Mouse (Mus musculus): ENCODE data around the gene Snrpa. TPM values are rescaled to one million over a fixed set of nuclear protein-coding genes. Genes with fewer than 3 reads are reported as not detected.

Snrpa gene
- polyA plus RNA-seq, 1 experiment from 2014 or later = 82.7 TPM

DNA sequence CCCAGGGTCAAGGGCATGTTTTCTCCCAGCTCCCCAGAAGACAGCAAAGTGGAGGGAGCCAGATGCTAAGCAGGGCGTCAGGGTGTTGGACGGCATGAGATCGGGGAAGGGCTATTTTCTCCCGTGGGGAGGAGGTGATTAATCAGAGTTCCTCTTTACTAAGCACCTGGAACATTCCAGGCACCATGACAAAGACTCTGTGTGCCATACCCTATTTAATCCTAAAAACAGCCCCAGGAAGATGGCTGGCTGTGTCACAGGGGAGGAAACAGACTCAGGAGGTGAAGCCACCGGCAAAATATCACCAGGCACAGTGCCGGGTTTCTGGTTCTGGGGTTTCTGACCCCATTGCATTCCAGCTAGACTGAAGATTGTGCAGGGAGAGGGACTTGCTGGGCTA is 25.9 kb upstream of the Snrpa start:
- Histone ChIP-seq H3K9ac (ENCODE audit: low read length) (no peak overlapping the region), H3K27ac (replicated peaks) (peak overlapping the region; percentile 41), H3K4me2 (replicated peaks; ENCODE audit: low read depth) (no peak overlapping the region), H3K4me3 (ENCODE audit: low read depth, low read length) (no peak overlapping the region), H3K4me1 (replicated peaks; ENCODE audit: control insufficient read depth, insufficient read depth) (no peaks in the 10 kb centered on the region; the same call in 1 of the 2 replicates), H3K9me3 (ENCODE audit: control insufficient read depth, low read length) (no peaks in the 10 kb centered on the region), H3K27me3 (ENCODE audit: control insufficient read depth, insufficient read depth, low read length) (no peaks in the 10 kb centered on the region), H3K36me3 (ENCODE audit: control insufficient read depth, insufficient read depth, low read length) (peaks cover 12% of the 10 kb centered on the region)
- no peak for TF ChIP-seq CTCF (IDR thresholded peaks at IDR 0.05; ENCODE audit: low read depth)
- no peak for TF ChIP-seq EP300 (optimal IDR thresholded peaks at IDR 0.05)
- 48% methylated on average over 6 of the region's 6 CpGs for WGBS
- no peak for ATAC-seq (ENCODE audit: low FRiP score, low TSS enrichment)
- no peak for DNase-seq (ENCODE audit: low spot score)

DNA sequence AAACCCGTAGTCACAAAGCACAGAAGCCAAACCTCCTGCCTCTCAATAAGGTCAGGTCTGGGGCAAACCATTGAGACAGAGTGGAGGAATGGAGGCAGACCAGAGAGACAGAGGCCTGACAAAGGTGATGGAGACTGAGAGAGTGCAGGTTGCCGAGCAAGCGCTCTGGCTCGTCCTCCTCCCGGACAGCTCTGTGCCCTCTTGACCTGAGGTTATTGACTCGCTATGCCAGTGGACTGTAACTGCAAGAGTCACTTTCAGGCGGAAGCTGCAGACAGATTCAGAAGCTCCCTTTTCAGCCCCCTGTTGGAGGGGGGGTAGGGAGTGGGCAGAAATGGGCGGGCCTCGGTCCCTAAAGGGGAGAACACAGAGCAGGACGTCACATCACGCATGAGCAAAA is 23.9 kb upstream of the Snrpa start:
- H3K27me3 ChIP-seq (ENCODE audit: control insufficient read depth, insufficient read depth, low read length) = no peaks in the 10 kb centered on the region
- no peak overlapping the region for H3K4me2 ChIP-seq (replicated peaks; ENCODE audit: low read depth)
- 75% methylated on average over 11 of the region's 11 CpGs for whole genome bisulfite sequencing
- no peak overlapping the region for H3K4me3 ChIP-seq (ENCODE audit: low read depth, low read length)
- no peaks in the 10 kb centered on the region for H3K4me1 ChIP-seq (replicated peaks; ENCODE audit: control insufficient read depth, insufficient read depth)
- H3K9me3 ChIP-seq (ENCODE audit: control insufficient read depth, low read length) = no peaks in the 10 kb centered on the region
- ATAC-seq (ENCODE audit: low FRiP score, low TSS enrichment) = no peak
- peaks cover 12% of the 10 kb centered on the region for H3K36me3 ChIP-seq (ENCODE audit: control insufficient read depth, insufficient read depth, low read length)
- TF ChIP-seq CTCF (IDR thresholded peaks at IDR 0.05; ENCODE audit: low read depth) (no peak), EP300 (optimal IDR thresholded peaks at IDR 0.05) (no peak)
- DNase-seq (ENCODE audit: low spot score) = no peak
- no peak overlapping the region for H3K9ac ChIP-seq (ENCODE audit: low read length)
- no peak overlapping the region for H3K27ac ChIP-seq (replicated peaks)

GRCm38 (mm10) chr7:27218586-27218985 is 22.5 kb upstream of the Snrpa start:
- 81% methylated on average over 7 of the region's 7 CpGs for WGBS
- no peaks in the 10 kb centered on the region for H3K4me1 ChIP-seq (replicated peaks; ENCODE audit: control insufficient read depth, insufficient read depth)
- H3K4me3 ChIP-seq (ENCODE audit: low read depth, low read length) = no peak overlapping the region
- no peak overlapping the region for H3K4me2 ChIP-seq (replicated peaks; ENCODE audit: low read depth)
- no peak for DNase-seq (ENCODE audit: low spot score)
- TF ChIP-seq CTCF (IDR thresholded peaks at IDR 0.05; ENCODE audit: low read depth) = no peak
- TF ChIP-seq EP300 (optimal IDR thresholded peaks at IDR 0.05) = no peak
- H3K9ac ChIP-seq (ENCODE audit: low read length) = no peak overlapping the region
- peaks cover 15% of the 10 kb centered on the region for H3K36me3 ChIP-seq (ENCODE audit: control insufficient read depth, insufficient read depth, low read length)
- H3K9me3 ChIP-seq (ENCODE audit: control insufficient read depth, low read length) = no peaks in the 10 kb centered on the region
- no peak overlapping the region for H3K27ac ChIP-seq (replicated peaks)
- no peaks in the 10 kb centered on the region for H3K27me3 ChIP-seq (ENCODE audit: control insufficient read depth, insufficient read depth, low read length)
- ATAC-seq (ENCODE audit: low FRiP score, low TSS enrichment) = no peak

DNA sequence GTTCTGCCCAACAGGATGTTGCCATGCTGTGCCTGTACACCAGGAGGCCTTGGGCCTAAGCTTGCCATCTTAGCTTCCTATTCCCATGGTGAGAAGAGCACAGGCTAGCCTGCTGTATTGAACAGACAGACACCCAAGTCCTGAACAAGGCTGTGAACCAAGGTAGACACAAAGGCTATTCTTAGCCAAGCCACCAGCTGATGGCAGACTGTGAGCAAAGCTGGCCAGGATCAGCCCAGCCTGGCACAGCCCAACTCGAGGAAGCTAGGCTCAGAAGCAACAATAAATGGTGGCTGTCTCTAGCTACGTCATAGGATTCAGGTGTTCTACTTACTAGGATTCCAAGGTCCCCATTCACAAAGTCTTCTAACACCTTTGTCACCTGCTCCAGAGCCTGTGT is 16.6 kb upstream of the Snrpa start:
- DNase-seq (ENCODE audit: low spot score) (no peak), ATAC-seq (ENCODE audit: low FRiP score, low TSS enrichment) (no peak)
- Histone ChIP-seq H3K27me3 (ENCODE audit: control insufficient read depth, insufficient read depth, low read length) (no peaks in the 10 kb centered on the region), H3K36me3 (ENCODE audit: control insufficient read depth, insufficient read depth, low read length) (peaks cover 26% of the 10 kb centered on the region), H3K4me3 (ENCODE audit: low read depth, low read length) (no peak overlapping the region), H3K9ac (ENCODE audit: low read length) (no peak overlapping the region), H3K4me2 (replicated peaks; ENCODE audit: low read depth) (no peak overlapping the region), H3K9me3 (ENCODE audit: control insufficient read depth, low read length) (no peaks in the 10 kb centered on the region), H3K4me1 (replicated peaks; ENCODE audit: control insufficient read depth, insufficient read depth) (no peaks in the 10 kb centered on the region), H3K27ac (replicated peaks) (no peak overlapping the region)
- TF ChIP-seq EP300 (optimal IDR thresholded peaks at IDR 0.05) (no peak), CTCF (IDR thresholded peaks at IDR 0.05; ENCODE audit: low read depth) (no peak)
- WGBS = 92% methylated on average over 2 of the region's 2 CpGs

DNA sequence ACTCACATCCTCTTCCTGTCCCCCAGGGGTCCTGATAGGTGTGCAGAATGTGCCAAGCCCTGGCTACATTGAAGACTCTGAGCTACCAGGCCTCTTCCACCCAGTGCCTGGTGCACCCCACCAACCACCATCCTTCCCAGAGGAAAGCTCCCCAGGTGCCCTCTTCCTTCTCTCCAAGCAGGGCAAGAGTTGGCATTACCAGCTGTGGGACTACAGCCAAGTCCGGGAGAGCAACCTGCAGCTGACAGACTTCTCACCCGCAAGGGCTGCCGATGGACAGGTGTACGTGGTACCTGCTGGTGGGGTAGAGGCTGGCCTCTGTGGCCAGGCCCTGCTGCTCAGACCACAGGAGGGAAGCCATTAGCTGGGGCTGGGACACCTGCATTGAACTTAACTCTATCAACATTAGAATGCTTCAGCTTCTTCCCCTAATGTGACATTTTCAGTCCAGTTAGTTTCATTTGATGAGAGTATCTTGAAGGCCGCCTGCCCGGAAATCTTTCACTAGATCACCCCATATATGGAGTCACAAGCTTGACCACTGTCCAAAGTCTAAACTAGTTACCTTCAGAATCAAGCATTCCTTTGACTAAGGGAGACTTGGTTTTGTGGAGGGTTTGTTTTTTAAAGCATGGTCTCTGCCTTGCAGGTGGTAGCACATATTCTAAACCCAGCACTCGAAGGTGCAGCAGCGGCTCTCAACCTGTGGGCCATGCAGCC is 7.8 kb upstream of the Snrpa start:
- 90% methylated on average over 8 of the region's 8 CpGs for WGBS
- H3K4me1 ChIP-seq (replicated peaks; ENCODE audit: control insufficient read depth, insufficient read depth) = no peaks in the 10 kb centered on the region
- H3K9me3 ChIP-seq (ENCODE audit: control insufficient read depth, low read length) = no peaks in the 10 kb centered on the region
- no peak overlapping the region for H3K4me3 ChIP-seq (ENCODE audit: low read depth, low read length)
- H3K4me2 ChIP-seq (replicated peaks; ENCODE audit: low read depth) = no peak overlapping the region
- DNase-seq (ENCODE audit: low spot score) (no peak), ATAC-seq (ENCODE audit: low FRiP score, low TSS enrichment) (no peak)
- no peak overlapping the region; the same call in 1 of the 2 replicates for H3K27ac ChIP-seq (replicated peaks)
- no peak overlapping the region for H3K9ac ChIP-seq (ENCODE audit: low read length)
- TF ChIP-seq EP300 (optimal IDR thresholded peaks at IDR 0.05) (no peak), CTCF (IDR thresholded peaks at IDR 0.05; ENCODE audit: low read depth) (no peak)
- H3K36me3 ChIP-seq (ENCODE audit: control insufficient read depth, insufficient read depth, low read length) = peaks cover 16% of the 10 kb centered on the region
- H3K27me3 ChIP-seq (ENCODE audit: control insufficient read depth, insufficient read depth, low read length) = no peaks in the 10 kb centered on the region

- H3K4me2 ChIP-seq (replicated peaks; ENCODE audit: low read depth) = no peak overlapping the region
- peaks cover 4% of the 10 kb centered on the region for H3K4me1 ChIP-seq (replicated peaks; ENCODE audit: control insufficient read depth, insufficient read depth)
- no peak overlapping the region for H3K27ac ChIP-seq (replicated peaks)
- no peaks in the 10 kb centered on the region for H3K27me3 ChIP-seq (ENCODE audit: control insufficient read depth, insufficient read depth, low read length)
- TF ChIP-seq EP300 (optimal IDR thresholded peaks at IDR 0.05) = no peak
- TF ChIP-seq CTCF (IDR thresholded peaks at IDR 0.05; ENCODE audit: low read depth) = no peak
- DNase-seq (ENCODE audit: low spot score) = no peak
- H3K9ac ChIP-seq (ENCODE audit: low read length) = no peak overlapping the region
- H3K9me3 ChIP-seq (ENCODE audit: control insufficient read depth, low read length) = no peaks in the 10 kb centered on the region
- 93% methylated on average over 8 of the region's 8 CpGs for WGBS
- no peak for ATAC-seq (ENCODE audit: low FRiP score, low TSS enrichment)
- peaks cover 3% of the 10 kb centered on the region; the same call in 1 of the 2 replicates for H3K36me3 ChIP-seq (ENCODE audit: control insufficient read depth, insufficient read depth, low read length)
- no peak overlapping the region for H3K4me3 ChIP-seq (ENCODE audit: low read depth, low read length)
Observed at GRCm38 (mm10) chr7:27198779-27199178, 2.7 kb upstream of the Snrpa start.
